Mouse (Mus musculus) limb, embryonic 14.5 days (tissue): ENCODE measurements around the gene Itga6. TPM values are rescaled to one million over a fixed set of nuclear protein-coding genes. Genes with fewer than 3 reads are reported as not detected.

Source experiments
- ATAC-seq: fragments of 200-750 bp; cut with Nextera tagmentation; 2 replicates; pipeline ENCODE4 v1.8.0; 2017; ENCODE audit warnings: low read depth, moderate number of reproducible peaks, moderate TSS enrichment; ENCODE audit not compliant: low FRiP score
- DNase-seq: peaks from one replicate; pipeline ENCODE4 v3.0.0-alpha.2; 2015; ENCODE audit warnings: low spot score
- H3K27ac ChIP-seq: fragments of 300-500 bp; sonication (generic); replicated peaks from 2 replicates; pipeline ENCODE4 v1.5.1; 2014; ENCODE audit warnings: low read depth, mild to moderate bottlenecking, low read length, moderate library complexity, mixed read lengths
- H3K27me3 ChIP-seq: fragments of 300-500 bp; sonication (generic); 2 replicates; pipeline ENCODE4 v1.6.1; 2014; ENCODE audit warnings: low read length, mixed read lengths; ENCODE audit not compliant: control insufficient read depth, insufficient read depth
- H3K36me3 ChIP-seq: fragments of 300-500 bp; sonication (generic); 2 replicates; pipeline ENCODE4 v1.6.1; 2014; ENCODE audit warnings: mild to moderate bottlenecking, low read length, moderate library complexity, mixed read lengths; ENCODE audit not compliant: control insufficient read depth, insufficient read depth
- H3K4me1 ChIP-seq: fragments of 300-500 bp; sonication (generic); 2 replicates; pipeline ENCODE4 v1.6.1; 2014; ENCODE audit warnings: antibody characterized with exemption, low read length, mixed read lengths; ENCODE audit not compliant: control insufficient read depth, insufficient read depth
- H3K4me2 ChIP-seq: fragments of 300-500 bp; sonication (generic); replicated peaks from 2 replicates; pipeline ENCODE4 v1.6.1; 2014; ENCODE audit warnings: low read depth, mild to moderate bottlenecking, low read length, moderate library complexity; ENCODE audit not compliant: severe bottlenecking
- H3K4me3 ChIP-seq: fragments of 300-500 bp; sonication (generic); replicated peaks from 2 replicates; pipeline ENCODE4 v1.5.1; 2014; ENCODE audit warnings: low read length
- H3K9ac ChIP-seq: fragments of 300-500 bp; sonication (generic); 2 replicates; pipeline ENCODE4 v1.6.1; 2014; ENCODE audit warnings: mild to moderate bottlenecking, low read depth, low read length, moderate library complexity; ENCODE audit not compliant: severe bottlenecking
- H3K9me3 ChIP-seq: fragments of 300-500 bp; sonication (generic); 2 replicates; pipeline ENCODE4 v1.6.1; 2016; ENCODE audit warnings: low read length; ENCODE audit not compliant: control insufficient read depth
- POLR2A ChIP-seq: fragments of 200-500 bp; IDR thresholded peaks from 2 replicates; pipeline ENCODE4 v1.8.0; 2012; ENCODE audit warnings: inconsistent platforms, mild to moderate bottlenecking, moderate library complexity, borderline replicate concordance; ENCODE audit not compliant: insufficient read depth, insufficient read length; ENCODE audit errors: extremely low read depth
- WGBS: fragments of 180-500 bp; shearing (Covaris S2); extraction: QIAGEN DNeasy Blood & Tissue Kit; methylation state at CpG from one replicate; pipeline ENCODE4 v1.1.7; 2014; 5-methylcytosine and 5-hydroxymethylcytosine counted together
- polyA plus RNA-seq, 2 experiments: library from polyadenylated mRNA; depleted of rRNA in 1 of 2; stranded (reverse) in 1 of 2; unstranded in 1 of 2; fragments of >200 nt; fragmentation: Nextera tagmentation in 1 of 2; extraction: Ambion mirVana in 1 of 2; gene quantifications; 2 replicates each; pipeline versions ENCODE4 v1.2.1 to v1.2.3; 2012 to 2014

Gene Itga6
- polyA plus RNA-seq, 2 experiments: 49.2 to 59.1 TPM

GRCm38 (mm10) chr2:71882914-71883651, 137.7 kb downstream of the Itga6 start:
- no peak for ATAC-seq
- 89% methylated on average over 19 of the region's 19 CpGs for WGBS
- Histone ChIP-seq H3K36me3 (peaks cover 59% of the 10 kb centered on the region), H3K9ac (no peak overlapping the region), H3K27me3 (no peaks in the 10 kb centered on the region), H3K4me3 (no peak overlapping the region), H3K4me1 (no peaks in the 10 kb centered on the region), H3K9me3 (no peaks in the 10 kb centered on the region), H3K4me2 (no peak overlapping the region), H3K27ac (no peak overlapping the region)
- TF ChIP-seq POLR2A: no peak
- no peak for DNase-seq

GRCm38 (mm10) chr2:71887269-71887668, 141.9 kb downstream of the Itga6 start:
- DNase-seq (no peak), ATAC-seq (no peak)
- no peak overlapping the region for H3K4me3 ChIP-seq
- no peak overlapping the region for H3K9ac ChIP-seq
- TF ChIP-seq POLR2A: no peak
- 99% methylated on average over 4 of the region's 4 CpGs for WGBS
- H3K9me3 ChIP-seq: no peaks in the 10 kb centered on the region
- H3K27ac ChIP-seq: no peak overlapping the region
- H3K27me3 ChIP-seq: no peaks in the 10 kb centered on the region
- H3K4me2 ChIP-seq: no peak overlapping the region
- H3K4me1 ChIP-seq: no peaks in the 10 kb centered on the region
- peaks cover 72% of the 10 kb centered on the region for H3K36me3 ChIP-seq

GRCm38 (mm10) chr2:71888437-71888836, 143.0 kb downstream of the Itga6 start:
- Histone ChIP-seq H3K27me3 (no peaks in the 10 kb centered on the region), H3K27ac (no peak overlapping the region), H3K36me3 (peaks cover 74% of the 10 kb centered on the region), H3K9me3 (no peaks in the 10 kb centered on the region), H3K4me1 (no peaks in the 10 kb centered on the region), H3K4me3 (no peak overlapping the region), H3K9ac (no peak overlapping the region), H3K4me2 (no peak overlapping the region)
- TF ChIP-seq POLR2A: no peak
- DNase-seq (no peak), ATAC-seq (no peak)
- WGBS: 82% methylated on average over 4 of the region's 4 CpGs

- TF ChIP-seq POLR2A: no peak
- 93% methylated on average over 2 of the region's 2 CpGs for WGBS
- Histone ChIP-seq H3K36me3 (peaks cover 71% of the 10 kb centered on the region), H3K4me2 (no peak overlapping the region), H3K9me3 (no peaks in the 10 kb centered on the region), H3K9ac (no peak overlapping the region), H3K4me3 (no peak overlapping the region), H3K27ac (no peak overlapping the region), H3K27me3 (no peaks in the 10 kb centered on the region), H3K4me1 (no peaks in the 10 kb centered on the region)
- no peak for ATAC-seq
- DNase-seq: no peak
These were observed 146.1 kb downstream of the Itga6 start for GRCm38 (mm10) chr2:71891536-71891935.

DNA sequence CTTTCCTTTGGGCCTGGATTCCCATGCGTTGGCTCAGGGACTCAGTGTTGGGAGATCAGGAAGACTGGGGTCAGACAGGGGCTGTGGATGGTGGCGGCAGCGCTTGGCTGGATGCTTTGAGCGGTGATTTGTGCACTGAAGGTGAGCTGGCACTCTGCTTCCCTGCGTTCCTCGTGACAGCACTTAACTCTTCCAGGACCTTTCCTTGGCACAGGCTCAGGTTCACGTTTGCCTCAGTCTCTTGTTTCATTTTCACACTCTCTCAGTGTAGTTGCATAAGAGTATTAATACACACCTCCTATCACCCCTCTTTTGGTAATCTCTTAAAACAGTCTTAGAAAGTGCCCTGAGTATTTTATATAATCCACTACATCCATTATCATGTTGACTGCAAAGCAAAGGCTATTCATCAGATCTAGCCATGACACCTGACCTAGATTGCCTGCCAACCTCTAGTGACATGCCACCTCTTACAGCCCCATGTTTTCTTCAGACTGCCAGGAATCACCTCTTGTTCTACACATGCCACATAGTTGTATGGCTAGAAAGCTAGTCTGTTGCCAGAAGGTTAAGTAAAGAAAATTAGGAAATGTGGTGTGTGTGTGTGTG, 147.4 kb downstream of the Itga6 start:
- ATAC-seq: no peak
- no peak for TF ChIP-seq POLR2A
- H3K27ac ChIP-seq: no peak overlapping the region
- H3K9ac ChIP-seq: no peak overlapping the region
- no peak overlapping the region for H3K4me2 ChIP-seq
- no peaks in the 10 kb centered on the region for H3K9me3 ChIP-seq
- 92% methylated on average over 7 of the region's 7 CpGs for WGBS
- no peaks in the 10 kb centered on the region for H3K27me3 ChIP-seq
- H3K4me3 ChIP-seq: no peak overlapping the region
- peaks cover 73% of the 10 kb centered on the region for H3K36me3 ChIP-seq
- no peaks in the 10 kb centered on the region for H3K4me1 ChIP-seq
- DNase-seq: no peak
